Mouse (Mus musculus) lung, embryonic 16.5 days (tissue): ENCODE data around the gene Pop7. TPM values are rescaled to one million over a fixed set of nuclear protein-coding genes. Genes with fewer than 3 reads are reported as not detected.

Experiments
- ATAC-seq: fragments of 200-750 bp; cut with Nextera tagmentation; 2 replicates; pipeline ENCODE4 v1.8.0; 2017; ENCODE audit warnings: low read depth, mild to moderate bottlenecking, moderate library complexity
- H3K27ac ChIP-seq: fragments of 300-500 bp; sonication (generic); 2 replicates; pipeline ENCODE4 v1.5.1; 2014; ENCODE audit warnings: mild to moderate bottlenecking, control low read depth, low read length
- H3K27me3 ChIP-seq: fragments of 300-500 bp; sonication (generic); 2 replicates; pipeline ENCODE4 v1.6.1; 2014; ENCODE audit warnings: low read depth, low read length, mixed read lengths; ENCODE audit not compliant: control insufficient read depth, insufficient read depth
- H3K36me3 ChIP-seq: fragments of 300-500 bp; sonication (generic); 2 replicates; pipeline ENCODE4 v1.6.1; 2014; ENCODE audit warnings: low read length; ENCODE audit not compliant: control insufficient read depth, insufficient read depth
- H3K4me1 ChIP-seq: fragments of 300-500 bp; sonication (generic); replicated peaks from 2 replicates; pipeline ENCODE4 v1.6.1; 2014; ENCODE audit warnings: low read length, mixed read lengths; ENCODE audit not compliant: control insufficient read depth, insufficient read depth
- H3K4me2 ChIP-seq: fragments of 300-500 bp; sonication (generic); 2 replicates; pipeline ENCODE4 v1.6.1; 2014; ENCODE audit warnings: low read depth, low read length, control low read depth
- H3K4me3 ChIP-seq: fragments of 300-500 bp; sonication (generic); 2 replicates; pipeline ENCODE4 v1.5.1; 2014; ENCODE audit warnings: mild to moderate bottlenecking, low read length, control low read depth
- H3K9ac ChIP-seq: fragments of 300-500 bp; sonication (generic); 2 replicates; pipeline ENCODE4 v1.6.1; 2014; ENCODE audit warnings: low read length, control low read depth
- H3K9me3 ChIP-seq: fragments of 300-500 bp; sonication (generic); 2 replicates; pipeline ENCODE4 v1.6.1; 2016; ENCODE audit warnings: low read length; ENCODE audit not compliant: control insufficient read depth
- WGBS: fragments of 180-500 bp; shearing (Covaris S2); extraction: QIAGEN DNeasy Blood & Tissue Kit; methylation state at CpG from one replicate; pipeline ENCODE4 v1.1.7; 2014; 5-methylcytosine and 5-hydroxymethylcytosine counted together
- microRNA-seq: library from miRNA; unstranded; fragments of <30 nt; microRNA quantifications from one replicate; pipeline ENCODE4, GENCODE M21; 2016
- polyA plus RNA-seq: library from polyadenylated mRNA; unstranded; fragments of >200 nt; fragmentation: Nextera tagmentation; extraction: Ambion mirVana; gene quantifications from 2 replicates; pipeline ENCODE4 v1.2.1, GENCODE M21; 2015

The Pop7 gene
- polyA plus RNA-seq, 1 experiment from 2014 or later, result 54.4 TPM

DNA sequence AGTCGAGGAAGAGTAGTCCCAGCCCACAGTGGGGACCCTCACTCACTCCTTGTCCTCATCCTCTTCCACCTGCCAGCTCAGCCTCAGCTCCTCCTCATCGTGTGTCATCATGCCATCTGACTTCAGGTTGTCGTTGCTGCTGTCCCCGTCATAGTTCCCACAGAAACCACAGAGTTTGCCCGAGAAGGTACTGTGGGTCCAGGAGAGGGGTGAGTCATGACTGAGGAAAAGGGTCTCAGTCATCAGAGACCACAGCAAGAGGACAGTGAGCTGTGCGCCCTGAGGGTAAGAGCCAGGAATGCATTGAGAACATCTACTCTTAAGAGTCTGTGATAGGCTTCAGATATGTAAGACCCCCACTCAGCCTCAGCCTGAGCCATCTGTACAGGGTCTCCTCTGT is 47.1 kb downstream of the Pop7 start:
- H3K4me1 ChIP-seq, result peaks cover 5% of the 10 kb centered on the region
- no peak for ATAC-seq
- H3K4me3 ChIP-seq, result no peak overlapping the region
- no peaks in the 10 kb centered on the region for H3K36me3 ChIP-seq
- H3K27ac ChIP-seq, result peak overlapping the region; percentile 86
- H3K9ac ChIP-seq, result no peak overlapping the region
- no peaks in the 10 kb centered on the region for H3K9me3 ChIP-seq
- H3K27me3 ChIP-seq, result no peaks in the 10 kb centered on the region
- WGBS, result 57% methylated on average over 6 of the region's 6 CpGs
- H3K4me2 ChIP-seq, result no peak overlapping the region

Small RNA genes within 50 kb of the gene (microRNA-seq; reads per million reads assigned to microRNA genes)
- not detected for gene Mir6418

Other genes starting within 250 kb of the Pop7 start
- gene Ache, start 215.0 kb downstream of the Pop7 start, polyA plus RNA-seq, result 1.9 and 2.6 TPM in 2 replicates
- gene Ufsp1, start 207.9 kb downstream of the Pop7 start, polyA plus RNA-seq, result 5.1 and 5.6 TPM in 2 replicates
- gene Srrt, start 194.8 kb downstream of the Pop7 start, polyA plus RNA-seq, result 141 and 144 TPM in 2 replicates
- 90.5 and 94.0 TPM in 2 replicates for gene Trip6, start 188.1 kb downstream of the Pop7 start, polyA plus RNA-seq
- 11.6 and 12.5 TPM in 2 replicates for gene Slc12a9, start 168.9 kb downstream of the Pop7 start, polyA plus RNA-seq
- gene Ephb4, start 152.4 kb downstream of the Pop7 start, polyA plus RNA-seq, result 50.7 and 56.9 TPM in 2 replicates
- gene Zan, start 25.5 kb downstream of the Pop7 start, polyA plus RNA-seq, result 0.53 and 0.62 TPM in 2 replicates
- gene Gigyf1, start 16.0 kb upstream of the Pop7 start, polyA plus RNA-seq, result 10.7 and 10.9 TPM in 2 replicates
- 0.31 and 0.98 TPM in 2 replicates for gene Epo, start 30.7 kb upstream of the Pop7 start, polyA plus RNA-seq
- gene Gnb2, start 31.0 kb upstream of the Pop7 start, polyA plus RNA-seq, result 379 and 400 TPM in 2 replicates
- 0.51 and 0.60 TPM in 2 replicates for gene Actl6b, start 51.0 kb upstream of the Pop7 start, polyA plus RNA-seq
- gene Tfr2, start 67.3 kb upstream of the Pop7 start, polyA plus RNA-seq, result 0.46 and 1.4 TPM in 2 replicates
- gene Mospd3, start 98.5 kb upstream of the Pop7 start, polyA plus RNA-seq, result 30.4 and 30.7 TPM in 2 replicates
- 119 and 123 TPM in 2 replicates for gene Pcolce, start 111.3 kb upstream of the Pop7 start, polyA plus RNA-seq
- 0.13 and 0.15 TPM in 2 replicates for gene Fbxo24, start 126.5 kb upstream of the Pop7 start, polyA plus RNA-seq
- 34.2 and 42.6 TPM in 2 replicates for gene Lrch4, start 126.6 kb upstream of the Pop7 start, polyA plus RNA-seq
- gene Gm20605, start 126.7 kb upstream of the Pop7 start, polyA plus RNA-seq, result 14.8 and 18.1 TPM in 2 replicates
- gene Sap25, start 138.8 kb upstream of the Pop7 start, polyA plus RNA-seq, result 9.7 and 12.4 TPM in 2 replicates
- 0.38 TPM in 1 of 2 replicates, not detected in the other for gene Irs3, start 143.2 kb upstream of the Pop7 start, polyA plus RNA-seq
- gene Agfg2, start 182.2 kb upstream of the Pop7 start, polyA plus RNA-seq, result 14.2 and 16.3 TPM in 2 replicates
- gene Nyap1, start 239.1 kb upstream of the Pop7 start, polyA plus RNA-seq, result 1.6 and 1.9 TPM in 2 replicates
- gene Tsc22d4, start 243.2 kb upstream of the Pop7 start, polyA plus RNA-seq, result 140 and 146 TPM in 2 replicates